Comparison of ENCODE assay signal across 35 mouse cellular contexts in genomic region chr7:65992329-65992728, GRCm38 (mm10). TPM values are rescaled to one million over a fixed set of nuclear protein-coding genes. Genes with fewer than 3 reads are reported as not detected.
A peak's percentile ranks its signal among the peaks of the same experiment; 100 is the strongest.
DNase-seq lines count a peak whose midpoint lies in the region; ATAC-seq lines count a peak whose summit lies in the region.
"Had no signal": no experiment of that assay in that cellular context is flagged by ENCODE, and none has a peak within 500 bp of the region (broad histone marks: within the 10 kb centered on the region; RNA-seq: fewer than 3 reads in every experiment).

No protein-coding gene starts in this region.

- no peak for ATAC-seq in megakaryocyte, adult 5-6 weeks (ENCODE audit: poor library complexity, severe bottlenecking)
- ATAC-seq in embryonic facial prominence, embryonic 13.5 days (ENCODE audit: insufficient number of reproducible peaks, insufficient read depth, low FRiP score, low TSS enrichment, low read depth): peak; percentile 34; the same call in 1 of the 2 replicates
- ATAC-seq in hindbrain, embryonic 13.5 days (ENCODE audit: low FRiP score): no peak
- ATAC-seq: forebrain, embryonic 13.5 days; hindbrain, embryonic 16.5 days; intestine, embryonic 15.5 days; Patski had no signal

- intact Hi-C loops in heart, postnatal 14 days (cut with DNase I): no loop called here

- 33% methylated on average over 6 of the region's 6 CpGs for WGBS in embryonic facial prominence, embryonic 13.5 days
- 84% methylated on average over 6 of the region's 6 CpGs for WGBS in hindbrain, embryonic 13.5 days

- H3K4me1 ChIP-seq in megakaryocyte, embryonic 14.5 days: no peaks in the 10 kb centered on the region
- peaks cover 26% of the 10 kb centered on the region for H3K4me1 ChIP-seq in embryonic facial prominence, embryonic 13.5 days
- H3K4me1 ChIP-seq in hindbrain, embryonic 13.5 days (replicated peaks): no peaks in the 10 kb centered on the region
- H3K4me1 ChIP-seq: forebrain, embryonic 13.5 days; heart, embryonic 15.5 days; hindbrain, embryonic 12.5 days; intestine, embryonic 15.5 days had no signal

- H3K27ac ChIP-seq in embryonic facial prominence, embryonic 13.5 days: no peak overlapping the region
- H3K27ac ChIP-seq in hindbrain, embryonic 13.5 days: no peak overlapping the region
- H3K27ac ChIP-seq: forebrain, embryonic 10.5 days; forebrain, embryonic 13.5 days; heart, embryonic 15.5 days; hindbrain, embryonic 12.5 days; intestine, embryonic 15.5 days had no signal

- H3K4me2 ChIP-seq in embryonic facial prominence, embryonic 13.5 days: no peak overlapping the region
- H3K4me2 ChIP-seq in hindbrain, embryonic 13.5 days: no peak overlapping the region
- H3K4me2 ChIP-seq: forebrain, embryonic 13.5 days; heart, embryonic 11.5 days; heart, embryonic 15.5 days; hindbrain, embryonic 12.5 days; intestine, embryonic 15.5 days had no signal

- no peaks in the 10 kb centered on the region for H3K36me3 ChIP-seq in megakaryocyte, embryonic 14.5 days (replicated peaks; ENCODE audit: low read length)
- no peaks in the 10 kb centered on the region for H3K36me3 ChIP-seq in embryonic facial prominence, embryonic 13.5 days
- no peaks in the 10 kb centered on the region for H3K36me3 ChIP-seq in hindbrain, embryonic 13.5 days
- H3K36me3 ChIP-seq: forebrain, embryonic 10.5 days; heart, embryonic 15.5 days; hindbrain, embryonic 12.5 days; intestine, embryonic 15.5 days had no signal

- H3K9ac ChIP-seq in embryonic facial prominence, embryonic 13.5 days: no peak overlapping the region
- no peak overlapping the region for H3K9ac ChIP-seq in hindbrain, embryonic 13.5 days
- H3K9ac ChIP-seq: forebrain, embryonic 13.5 days; heart, embryonic 15.5 days; hindbrain, embryonic 12.5 days; intestine, embryonic 15.5 days had no signal

- peak; percentile 96 for DNase-seq in heart, adult 11 months
- no peak for DNase-seq in heart, postnatal 14 days
- no peak for DNase-seq in neural tube, embryonic 10.5 days (ENCODE audit: extremely low spot score, low spot score)
- DNase-seq in cerebellum, adult 11 months: no peak
- DNase-seq: adrenal gland, postnatal 10 days; adrenal gland, postnatal 36 days; cerebellum, adult 2 months; cerebellum, adult 9-11 months; cerebellum, postnatal 25 days; embryo, embryonic 11 days; gastrocnemius, postnatal 10 days; gastrocnemius, postnatal 36 days; kidney, adult 11 months had no signal

- H3K27me3 ChIP-seq in megakaryocyte, embryonic 14.5 days (replicated peaks): no peaks in the 10 kb centered on the region
- peaks cover 3% of the 10 kb centered on the region for H3K27me3 ChIP-seq in embryonic facial prominence, embryonic 13.5 days
- H3K27me3 ChIP-seq in hindbrain, embryonic 13.5 days: no peaks in the 10 kb centered on the region
- H3K27me3 ChIP-seq: forebrain, embryonic 13.5 days; heart, embryonic 15.5 days; hindbrain, embryonic 12.5 days; intestine, embryonic 15.5 days; Patski had no signal

- H3K9me3 ChIP-seq in megakaryocyte, embryonic 14.5 days: peaks cover 17% of the 10 kb centered on the region
- H3K9me3 ChIP-seq in embryonic facial prominence, embryonic 13.5 days: no peaks in the 10 kb centered on the region
- H3K9me3 ChIP-seq in hindbrain, embryonic 13.5 days: no peaks in the 10 kb centered on the region; the same call in 1 of the 2 replicates
- H3K9me3 ChIP-seq: forebrain, embryonic 10.5 days; forebrain, embryonic 13.5 days; heart, embryonic 15.5 days; hindbrain, embryonic 12.5 days; intestine, embryonic 15.5 days had no signal

- H3K4me3 ChIP-seq in megakaryocyte, embryonic 14.5 days (replicated peaks): peak overlapping the region; percentile 4
- no peak overlapping the region for H3K4me3 ChIP-seq in embryonic facial prominence, embryonic 13.5 days
- H3K4me3 ChIP-seq in hindbrain, embryonic 13.5 days: no peak overlapping the region
- H3K4me3 ChIP-seq: erythroblast, embryonic 14.5 days; forebrain, embryonic 10.5 days; forebrain, embryonic 13.5 days; heart, embryonic 15.5 days; hindbrain, embryonic 12.5 days; intestine, embryonic 15.5 days had no signal

RNA-seq across cellular contexts. Expression of gene Gm45213, which starts 51.1 kb away (rescaled TPM):
- not detected for total RNA-seq in heart, postnatal 14 days (2021)
- polyA plus RNA-seq in megakaryocyte, embryonic 14.5 days (2012; ENCODE audit: insufficient read depth, low replicate concordance): not detected in 2 replicates
- not detected in 2 replicates for total RNA-seq in megakaryocyte, adult 5-6 weeks (2015)
- total RNA-seq in megakaryocyte, adult 5-6 weeks (2017): not detected in 2 replicates
- not detected in 2 replicates for polyA plus RNA-seq in embryonic facial prominence, embryonic 13.5 days (2015; fragmentation: Nextera tagmentation; extraction: Ambion mirVana)
- not detected in 2 replicates for polyA plus RNA-seq in hindbrain, embryonic 13.5 days (2015; fragmentation: Nextera tagmentation; extraction: Ambion mirVana)
- total RNA-seq: adrenal gland, adult 18-20 months; adrenal gland, postnatal 10 days; adrenal gland, postnatal 36 days; common myeloid progenitor, adult 5-6 weeks; ES-E14; gastrocnemius, adult 18-20 months; gastrocnemius, postnatal 10 days; gastrocnemius, postnatal 36 days; granulocyte monocyte progenitor cell, adult 5-6 weeks; heart, adult 8-10 months; heart, postnatal 25 days; hematopoietic stem cell, adult 5-6 weeks had no signal
- polyA plus RNA-seq: cerebellum, adult 2 months; erythroblast, embryonic 14.5 days; forebrain, embryonic 10.5 days; forebrain, embryonic 13.5 days; forebrain, embryonic 16.5 days; heart, embryonic 11.5 days; heart, embryonic 15.5 days; hindbrain, embryonic 12.5 days; hindbrain, embryonic 16.5 days; intestine, embryonic 15.5 days; Patski had no signal
